Mouse (Mus musculus) myocyte (in vitro differentiated cells): ENCODE results near the gene Galntl5. TPM values are rescaled to one million over a fixed set of nuclear protein-coding genes. Genes with fewer than 3 reads are reported as not detected.

ENCODE experiments used
- H3K27me3 ChIP-seq: one replicate; pipeline ENCODE4 v1.6.1; 2011; ENCODE audit not compliant: control insufficient read depth, insufficient read depth, insufficient read length
- H3K36me3 ChIP-seq: one replicate; pipeline ENCODE4 v1.6.1; 2011; ENCODE audit not compliant: control insufficient read depth, insufficient read depth
- H3K4me2 ChIP-seq: one replicate; pipeline ENCODE4 v1.6.1; 2011; ENCODE audit warnings: low read depth, control low read depth
- H3K4me3 ChIP-seq: one replicate; pipeline ENCODE4 v1.5.1; 2011; ENCODE audit warnings: mild to moderate bottlenecking, control low read depth, moderate library complexity
- H3K79me2 ChIP-seq: one replicate; pipeline ENCODE4 v1.6.1; 2011; ENCODE audit not compliant: control insufficient read depth, insufficient read depth
- H3ac ChIP-seq: one replicate; pipeline ENCODE4 v1.6.1; 2011; ENCODE audit not compliant: control insufficient read depth, insufficient read length
- CEBPB ChIP-seq: IDR thresholded peaks from 2 replicates; pipeline ENCODE4 v1.6.1; 2011; ENCODE audit warnings: mild to moderate bottlenecking, moderate library complexity; ENCODE audit not compliant: poor library complexity, insufficient read depth, severe bottlenecking
- E2F4 ChIP-seq: IDR thresholded peaks from one replicate; pipeline ENCODE4 v1.6.1; 2011; ENCODE audit warnings: mild to moderate bottlenecking, control low read depth, moderate library complexity; ENCODE audit not compliant: insufficient read depth
- MAX ChIP-seq: IDR thresholded peaks from one replicate; pipeline ENCODE4 v1.6.1; 2011; ENCODE audit warnings: low read depth, mild to moderate bottlenecking, control low read depth
- MYOD1 ChIP-seq, 3 experiments: IDR thresholded peaks; one replicate each; pipeline ENCODE4 v1.6.1; 2011; ENCODE audit warnings: control low read depth in 2 of 3, low read depth in 2 of 3, mild to moderate bottlenecking in 2 of 3, moderate library complexity in 1 of 3; ENCODE audit not compliant: insufficient read length in 2 of 3, control insufficient read depth in 1 of 3
- MYOG ChIP-seq, 3 experiments: IDR thresholded peaks; one replicate each; pipeline ENCODE4 v1.6.1; 2011; ENCODE audit warnings: control low read depth in 2 of 3, low read depth in 2 of 3, mild to moderate bottlenecking in 2 of 3; ENCODE audit not compliant: insufficient read length in 2 of 3, control insufficient read depth in 1 of 3, insufficient read depth in 1 of 3
- POLR2A ChIP-seq: IDR thresholded peaks from one replicate; pipeline ENCODE4 v1.6.1; 2011; ENCODE audit warnings: low read depth, mild to moderate bottlenecking, control low read depth, moderate library complexity; ENCODE audit not compliant: insufficient read length
- POLR2AphosphoS2 ChIP-seq: IDR thresholded peaks from one replicate; pipeline ENCODE4 v1.6.1; 2011; ENCODE audit warnings: low read depth, control low read depth; ENCODE audit not compliant: insufficient read length
- REST ChIP-seq: IDR thresholded peaks from one replicate; pipeline ENCODE4 v1.6.1; 2011; ENCODE audit warnings: mild to moderate bottlenecking, control low read depth, moderate library complexity; ENCODE audit not compliant: insufficient read depth, insufficient read length
- SRF ChIP-seq: IDR thresholded peaks from one replicate; pipeline ENCODE4 v1.6.1; 2011; ENCODE audit warnings: low read depth; ENCODE audit not compliant: control insufficient read depth, insufficient read length
- TCF12 ChIP-seq: IDR thresholded peaks from one replicate; pipeline ENCODE4 v1.6.1; 2011; ENCODE audit warnings: mild to moderate bottlenecking, control low read depth; ENCODE audit not compliant: poor library complexity, insufficient read depth, severe bottlenecking
- TCF3 ChIP-seq: IDR thresholded peaks from one replicate; pipeline ENCODE4 v1.6.1; 2011; ENCODE audit warnings: low read depth, control low read depth; ENCODE audit not compliant: insufficient read length
- USF1 ChIP-seq: IDR thresholded peaks from one replicate; pipeline ENCODE4 v1.6.1; 2011; ENCODE audit warnings: low read depth, mild to moderate bottlenecking, control low read depth, moderate library complexity
- polyA plus RNA-seq: library from polyadenylated mRNA; unstranded; fragments of >200 nt; fragmentation: generic; extraction: Trizol; gene quantifications from one replicate; pipeline ENCODE4 v1.2.1, GENCODE M21; 2012; ENCODE audit warnings: missing spikeins

The Galntl5 gene
- polyA plus RNA-seq, 1 experiment = not detected

- peaks cover 12% of the 10 kb centered on the region for H3K36me3 ChIP-seq
- no peak overlapping the region for H3K4me3 ChIP-seq
- no peak overlapping the region for H3ac ChIP-seq
- no peaks in the 10 kb centered on the region for H3K27me3 ChIP-seq
- no peak overlapping the region for H3K4me2 ChIP-seq
- no peak for TF ChIP-seq CEBPB
- no peak for TF ChIP-seq MYOD1 (IDR thresholded peaks at IDR 0.05; ENCODE audit: control insufficient read depth in 1 of 3, insufficient read length in 2 of 3, low read depth in 2 of 3)
- TF ChIP-seq MYOG (IDR thresholded peaks at IDR 0.05; ENCODE audit: control insufficient read depth in 1 of 3, insufficient read depth in 1 of 3, insufficient read length in 2 of 3, low read depth in 2 of 3) = no peak
- no peak for TF ChIP-seq POLR2AphosphoS2
- TF ChIP-seq TCF12 = no peak
- TF ChIP-seq SRF = no peak
- TF ChIP-seq POLR2A = no peak
- no peak for TF ChIP-seq TCF3
- TF ChIP-seq E2F4 = no peak
- no peak for TF ChIP-seq MAX
- no peak for TF ChIP-seq USF1
- TF ChIP-seq REST = no peak
- no peaks in the 10 kb centered on the region for H3K79me2 ChIP-seq
Measured at GRCm38 (mm10) chr5:25256686-25257085, 75.4 kb downstream of the Galntl5 start.

- H3K79me2 ChIP-seq = no peaks in the 10 kb centered on the region
- no peak for TF ChIP-seq SRF
- no peak for TF ChIP-seq MYOD1 (IDR thresholded peaks at IDR 0.05; ENCODE audit: control insufficient read depth in 1 of 3, insufficient read length in 2 of 3, low read depth in 2 of 3)
- TF ChIP-seq TCF12 = no peak
- no peak overlapping the region for H3K4me2 ChIP-seq
- H3K36me3 ChIP-seq = peaks cover 12% of the 10 kb centered on the region
- H3K27me3 ChIP-seq = no peaks in the 10 kb centered on the region
- no peak overlapping the region for H3ac ChIP-seq
- H3K4me3 ChIP-seq = no peak overlapping the region
Measured at GRCm38 (mm10) chr5:25261452-25261851, 80.2 kb downstream of the Galntl5 start.

GRCm38 (mm10) chr5:25262266-25262665 is 81.0 kb downstream of the Galntl5 start:
- no peak overlapping the region for H3ac ChIP-seq
- H3K4me3 ChIP-seq = no peak overlapping the region
- TF ChIP-seq MAX (no peak), MYOD1 (IDR thresholded peaks at IDR 0.05; ENCODE audit: control insufficient read depth in 1 of 3, insufficient read length in 2 of 3, low read depth in 2 of 3) (no peak), MYOG (IDR thresholded peaks at IDR 0.05; ENCODE audit: control insufficient read depth in 1 of 3, insufficient read depth in 1 of 3, insufficient read length in 2 of 3, low read depth in 2 of 3) (no peak), TCF12 (no peak)
- no peaks in the 10 kb centered on the region for H3K79me2 ChIP-seq
- peaks cover 12% of the 10 kb centered on the region for H3K36me3 ChIP-seq
- H3K27me3 ChIP-seq = no peaks in the 10 kb centered on the region
- no peak overlapping the region for H3K4me2 ChIP-seq

- no peak for TF ChIP-seq MYOD1 (IDR thresholded peaks at IDR 0.05; ENCODE audit: control insufficient read depth in 1 of 3, insufficient read length in 2 of 3, low read depth in 2 of 3)
- no peak for TF ChIP-seq MAX
- no peak for TF ChIP-seq TCF12
- no peak for TF ChIP-seq E2F4
- no peak for TF ChIP-seq POLR2AphosphoS2
- Histone ChIP-seq H3K27me3 (no peaks in the 10 kb centered on the region), H3K4me3 (no peak overlapping the region), H3K36me3 (peaks cover 7% of the 10 kb centered on the region), H3K4me2 (no peak overlapping the region), H3ac (no peak overlapping the region), H3K79me2 (no peaks in the 10 kb centered on the region)
Measured at GRCm38 (mm10) chr5:25268258-25268888, 87.1 kb downstream of the Galntl5 start.

Other genes starting within 250 kb of the Galntl5 start
- gene Prkag2, start 80.8 kb upstream of the Galntl5 start, polyA plus RNA-seq = 5.8 TPM
- gene Galnt11, start 40.4 kb downstream of the Galntl5 start, polyA plus RNA-seq = 8.7 TPM
- not detected for gene E130116L18Rik, start 41.7 kb downstream of the Galntl5 start, polyA plus RNA-seq